Mouse (Mus musculus): Measurements from ENCODE around the gene C3.

The C3 gene

GRCm38 (mm10) chr17:57228014-57228413 is at the start of gene C3:
TSS of gene C3 (minus strand) at chr17:57228136.
- no peak for DNase-seq (ENCODE audit: extremely low read depth, low read depth)

GRCm38 (mm10) chr17:57276634-57277121 is 48.7 kb upstream of the C3 start:
- DNase-seq (ENCODE audit: extremely low read depth, low read depth): peak; percentile 78

GRCm38 (mm10) chr17:57275997-57276351 is 48.0 kb upstream of the C3 start:
- no peak for DNase-seq (ENCODE audit: extremely low read depth, low read depth)

DNA sequence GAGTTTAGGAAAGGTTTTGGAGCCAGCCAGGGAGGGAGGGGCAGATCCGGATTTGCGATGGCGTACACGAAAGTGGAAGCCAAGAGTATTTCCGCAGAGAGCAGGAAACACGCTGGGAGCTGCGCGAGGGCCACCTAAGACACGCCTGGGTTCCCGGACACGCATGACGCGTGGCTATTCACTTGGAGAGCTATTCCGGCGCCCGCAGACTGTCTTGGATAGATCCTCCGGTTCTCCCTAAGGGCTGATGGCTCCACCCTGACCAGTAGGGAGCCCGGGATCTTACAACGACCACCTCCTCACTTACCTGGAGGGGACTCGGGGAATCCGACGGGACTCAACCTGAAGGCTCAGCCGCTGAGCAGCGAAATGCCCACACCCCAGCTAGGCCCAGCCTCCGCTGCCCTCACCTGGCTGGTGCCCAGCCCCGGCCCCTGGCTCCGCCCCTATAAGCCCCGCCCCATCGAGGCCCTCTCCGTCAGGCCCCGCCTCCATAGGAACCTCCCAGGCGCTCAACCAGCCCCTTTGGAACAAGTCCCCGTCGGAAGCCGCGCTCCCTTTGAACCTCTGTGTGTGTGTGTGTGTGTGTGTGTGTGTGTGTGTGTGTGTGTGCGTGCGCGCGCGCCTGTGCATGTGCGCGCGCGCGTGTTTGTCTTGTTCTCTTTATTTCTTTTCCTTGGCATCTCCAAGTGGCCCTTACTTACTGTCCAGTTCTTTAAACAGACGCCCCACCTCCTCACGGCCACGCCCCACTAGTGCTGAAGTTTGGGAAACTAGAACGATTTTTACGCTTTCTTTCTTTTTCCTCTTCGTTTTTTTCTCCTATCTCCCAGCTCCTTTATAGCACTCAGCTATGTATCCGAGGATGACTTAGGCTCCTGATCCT is 47.4 kb upstream of the C3 start:
- DNase-seq (ENCODE audit: extremely low read depth, low read depth): no peak

DNA sequence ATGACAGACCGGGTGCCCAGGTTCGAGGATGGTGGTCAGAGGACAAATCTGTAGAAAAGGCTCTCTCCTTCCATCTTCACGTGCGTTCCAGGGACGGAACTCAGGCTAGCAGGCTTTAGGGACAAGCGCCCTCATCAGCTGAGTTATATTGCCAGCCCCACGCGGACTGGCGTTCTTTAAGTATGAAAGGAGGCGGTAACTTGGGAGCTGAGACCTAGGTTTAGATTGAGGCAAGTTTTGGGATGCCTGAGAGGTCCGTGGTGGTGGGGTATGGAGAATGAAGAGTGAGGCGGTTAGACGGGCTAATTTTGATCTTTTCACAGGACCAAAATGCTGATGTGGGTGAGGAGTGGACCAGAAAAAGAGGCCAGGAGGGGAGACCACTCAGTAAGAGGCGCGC is 46.8 kb upstream of the C3 start:
- no peak for DNase-seq (ENCODE audit: extremely low read depth, low read depth)

DNA sequence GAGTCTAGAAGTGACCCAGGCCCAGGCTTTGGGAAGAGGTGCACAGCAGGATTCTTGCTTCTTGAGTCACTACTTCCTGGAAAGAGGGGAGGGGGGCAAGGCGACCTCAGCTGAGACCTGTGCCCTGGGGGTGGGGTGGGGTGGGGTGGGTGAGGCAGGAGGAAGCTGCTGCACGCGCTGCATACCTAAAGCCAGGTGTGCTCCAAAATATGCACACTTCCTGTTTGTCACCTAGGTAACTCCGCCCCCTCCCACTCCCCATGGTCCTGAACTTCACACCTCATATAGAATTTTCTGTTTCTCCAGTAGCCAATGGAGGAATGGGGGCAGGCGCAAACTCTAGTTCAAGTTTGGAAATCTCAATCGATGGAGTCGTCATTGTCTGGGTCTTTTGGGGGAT is 45.9 kb upstream of the C3 start:
- no peak for DNase-seq (ENCODE audit: extremely low read depth, low read depth)

DNA sequence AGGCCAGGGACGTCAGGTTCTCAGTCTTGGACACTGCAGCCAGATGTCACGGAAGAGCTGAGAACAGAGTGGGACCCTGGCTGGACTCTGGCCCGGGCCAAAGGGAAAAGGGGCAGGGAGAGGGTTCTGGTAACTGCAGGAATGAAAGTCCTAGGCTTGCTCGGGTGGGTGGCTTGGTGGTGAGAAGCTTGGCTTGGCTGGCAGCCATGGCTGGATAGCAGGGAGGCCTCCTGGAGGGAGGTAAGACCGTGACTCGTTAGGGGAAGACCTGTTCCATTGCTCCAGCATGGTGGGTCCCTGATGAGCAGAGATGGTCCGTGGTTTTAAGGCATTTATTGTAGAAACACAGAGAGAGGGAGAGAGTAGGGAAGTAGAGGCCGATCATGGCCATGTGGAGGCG is 43.4 kb upstream of the C3 start:
- no peak for DNase-seq (ENCODE audit: extremely low read depth, low read depth)

DNA sequence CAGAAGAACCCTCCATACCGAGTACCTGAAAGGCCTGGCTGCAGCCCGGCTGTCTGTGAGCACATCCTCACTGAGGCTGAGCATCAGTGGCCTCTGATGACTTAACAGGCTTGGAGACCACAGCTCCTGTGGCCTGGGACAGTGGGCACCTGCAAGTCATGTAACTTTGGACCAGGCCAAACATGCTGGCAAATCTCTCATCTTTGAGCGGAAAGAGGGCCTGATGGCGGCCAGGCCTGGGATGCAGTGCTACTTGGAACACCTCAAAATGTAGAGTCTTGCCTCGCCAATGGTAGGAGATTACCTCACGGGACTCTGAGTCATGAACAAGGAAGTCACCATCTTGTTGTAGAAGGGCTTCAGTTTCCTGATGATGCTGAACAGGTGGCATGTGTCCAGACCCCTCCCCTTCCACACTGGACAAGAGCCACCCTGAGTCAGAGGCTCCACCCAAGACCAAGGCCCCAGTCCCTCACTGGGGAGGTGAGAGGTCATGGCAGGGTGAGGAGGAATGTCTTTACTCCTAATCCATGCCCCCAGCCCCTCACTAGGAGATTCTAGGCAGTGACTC is 39.7 kb upstream of the C3 start:
- DNase-seq (ENCODE audit: extremely low read depth, low read depth): no peak

- no peak for DNase-seq (ENCODE audit: extremely low read depth, low read depth)
Observed at GRCm38 (mm10) chr17:57264972-57265945, 37.3 kb upstream of the C3 start.

- DNase-seq (ENCODE audit: extremely low read depth, low read depth): no peak
Observed at GRCm38 (mm10) chr17:57264164-57264563, 36.2 kb upstream of the C3 start.

DNA sequence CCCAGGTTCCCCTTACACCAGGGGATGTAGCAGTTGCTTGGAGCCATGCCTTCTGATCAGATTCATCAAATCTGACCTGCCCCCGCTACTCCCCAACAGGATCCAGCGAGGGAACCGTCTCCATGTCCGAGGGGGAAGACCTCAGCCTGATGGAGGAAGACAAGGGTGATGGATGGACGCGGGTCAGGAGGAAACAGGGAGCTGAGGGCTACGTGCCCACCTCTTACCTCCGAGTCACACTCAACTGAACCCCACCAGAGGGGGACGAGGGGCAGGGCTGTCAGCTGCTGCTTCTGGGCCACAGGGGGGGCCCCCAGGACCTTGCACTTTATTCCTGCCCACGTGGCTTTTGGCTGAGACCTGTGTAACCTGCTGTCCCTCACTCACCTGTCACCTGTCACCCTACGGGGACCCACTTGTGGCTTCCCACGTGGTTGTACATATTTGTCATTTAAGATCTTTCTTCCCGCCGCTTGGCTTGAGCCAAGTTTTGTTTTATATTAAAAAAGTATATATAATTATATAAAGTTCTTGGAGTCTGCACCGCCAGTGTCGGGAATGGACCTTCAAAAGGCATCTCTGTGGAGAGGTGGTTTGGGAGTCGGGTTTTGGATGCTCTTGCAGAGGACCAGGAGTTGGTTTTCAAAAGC is 35.1 kb upstream of the C3 start:
- no peak for DNase-seq (ENCODE audit: extremely low read depth, low read depth)

- DNase-seq (ENCODE audit: extremely low read depth, low read depth): no peak
Observed at GRCm38 (mm10) chr17:57261796-57262195, 33.9 kb upstream of the C3 start.

DNA sequence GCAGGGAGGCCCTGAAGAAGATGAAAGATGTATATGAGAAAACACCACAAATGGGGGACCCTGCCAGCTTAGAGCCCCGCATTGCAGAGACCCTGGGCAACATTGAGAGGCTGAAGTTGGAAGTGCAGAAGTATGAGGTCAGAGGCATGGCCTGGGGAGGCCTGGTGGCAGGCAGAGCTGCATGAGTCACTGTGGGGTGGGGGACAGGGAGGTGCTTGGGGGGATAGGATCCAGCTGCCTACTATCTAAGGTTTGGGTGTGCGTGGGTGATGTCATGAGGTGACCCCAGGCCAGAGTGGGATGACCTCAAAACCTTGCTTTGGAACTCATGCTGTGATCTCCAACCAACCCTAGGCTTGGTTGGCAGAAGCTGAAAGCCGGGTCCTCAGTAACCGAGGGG is 33.4 kb upstream of the C3 start:
- no peak for DNase-seq (ENCODE audit: extremely low read depth, low read depth)

DNA sequence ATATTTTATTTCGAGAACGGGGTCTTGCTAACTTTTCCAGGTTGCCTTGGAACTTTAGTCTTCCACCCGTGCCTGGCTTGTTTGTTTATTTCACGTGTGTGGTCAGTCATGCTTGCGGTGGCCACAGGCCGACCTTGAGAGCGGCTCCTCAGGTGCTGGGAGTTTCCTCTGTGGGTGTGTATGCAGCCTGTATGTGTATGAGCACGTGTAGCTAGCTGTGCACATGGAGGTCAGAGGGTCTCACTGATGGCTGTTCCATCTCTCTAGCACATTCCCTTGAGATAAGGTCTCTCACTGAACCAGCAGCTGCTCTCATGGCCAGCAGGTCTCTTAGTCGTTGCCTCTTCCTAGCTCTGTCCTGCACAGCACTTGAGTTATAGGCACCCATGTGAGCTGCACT is 32.4 kb upstream of the C3 start:
- DNase-seq (ENCODE audit: extremely low read depth, low read depth): no peak

GRCm38 (mm10) chr17:57259742-57260141 is 31.8 kb upstream of the C3 start:
- DNase-seq (ENCODE audit: extremely low read depth, low read depth): no peak

GRCm38 (mm10) chr17:57258191-57258590 is 30.3 kb upstream of the C3 start:
- DNase-seq (ENCODE audit: extremely low read depth, low read depth): no peak

DNA sequence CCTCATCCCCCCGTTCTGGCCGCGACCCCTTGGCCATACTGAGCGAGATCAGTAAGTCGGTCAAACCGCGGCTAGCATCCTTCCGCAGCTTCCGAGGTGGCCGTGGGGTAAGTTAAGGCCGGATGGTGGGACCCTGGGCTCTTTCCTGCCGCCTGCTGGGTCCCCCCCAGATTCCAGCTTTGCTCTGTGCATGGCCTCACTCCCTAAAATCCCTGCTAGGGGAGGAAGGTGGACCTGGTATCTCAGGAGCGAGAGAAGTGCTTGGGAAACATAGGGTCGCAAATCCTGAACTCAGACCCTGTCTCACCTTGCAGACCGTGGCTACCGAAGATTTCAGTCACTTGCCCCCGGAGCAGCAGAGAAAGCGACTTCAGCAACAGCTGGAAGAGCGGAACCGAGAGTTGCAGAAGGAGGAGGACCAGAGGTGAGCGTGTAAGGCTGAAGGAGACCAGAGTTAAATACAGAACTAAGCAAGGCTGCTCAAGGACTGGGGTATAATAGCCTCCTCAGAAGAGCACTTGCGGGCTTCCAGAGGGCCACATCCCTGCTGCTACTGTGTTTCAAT is 29.1 kb upstream of the C3 start:
- DNase-seq (ENCODE audit: extremely low read depth, low read depth): no peak

- no peak for DNase-seq (ENCODE audit: extremely low read depth, low read depth)
Observed at GRCm38 (mm10) chr17:57255354-57255753, 27.4 kb upstream of the C3 start.

DNA sequence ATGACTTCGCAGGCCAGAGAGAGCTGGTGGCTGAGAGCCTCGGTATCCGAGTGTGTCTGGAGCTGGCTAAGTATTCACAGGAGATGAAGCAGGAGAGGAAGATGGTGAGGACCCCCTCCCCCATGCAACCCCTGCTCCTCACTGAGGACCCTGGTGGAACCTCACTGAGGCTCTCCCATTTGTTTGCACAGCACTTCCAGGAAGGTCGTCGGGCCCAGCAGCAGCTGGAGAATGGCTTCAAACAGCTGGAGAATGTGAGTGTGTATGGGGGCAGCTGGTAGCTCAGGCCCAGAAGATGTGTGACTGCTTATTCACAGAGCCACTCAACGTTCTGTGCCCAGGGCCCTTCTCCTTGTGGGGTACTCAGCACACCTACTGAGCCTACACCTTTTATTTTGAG is 25.4 kb upstream of the C3 start:
- DNase-seq (ENCODE audit: extremely low read depth, low read depth): no peak

DNA sequence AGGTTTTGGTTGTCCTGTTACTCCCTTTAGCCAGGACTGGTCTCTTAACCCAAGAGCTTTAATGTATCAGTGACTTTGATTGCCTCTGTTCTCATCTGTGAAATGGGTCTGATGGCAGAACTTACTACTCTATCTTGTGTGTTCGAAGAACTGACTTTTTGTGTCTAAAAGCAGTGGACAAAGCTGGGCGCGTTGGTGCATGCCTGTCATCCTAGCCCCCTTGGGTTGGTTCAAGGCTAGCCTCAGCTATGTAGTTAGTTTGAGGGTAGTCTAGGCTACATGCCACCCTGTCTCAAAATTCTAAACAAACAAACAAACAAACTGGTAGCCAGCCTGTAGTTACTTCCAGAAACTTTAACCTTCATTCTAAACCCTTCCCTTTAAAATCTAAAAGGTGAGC is 23.5 kb upstream of the C3 start:
- DNase-seq (ENCODE audit: extremely low read depth, low read depth): no peak
